Mouse (Mus musculus) heart, adult 11 months (tissue): Measurements from ENCODE around the gene Mib2.
"Not testable (repeated sequence)": the region's sequence is repeated elsewhere in the genome, so short reads cannot be mapped to it uniquely, and the experiment has no call there.

Source experiments
- DNase-seq: peaks from one replicate; pipeline ENCODE4 v3.0.0; 2022

Mib2 gene

GRCm38 (mm10) chr4:155669598-155670075, 639 bp upstream of the Mib2 start:
- no peak for DNase-seq

GRCm38 (mm10) chr4:155666903-155667302, 2.1 kb downstream of the Mib2 start:
- peak; percentile 81 for DNase-seq

DNA sequence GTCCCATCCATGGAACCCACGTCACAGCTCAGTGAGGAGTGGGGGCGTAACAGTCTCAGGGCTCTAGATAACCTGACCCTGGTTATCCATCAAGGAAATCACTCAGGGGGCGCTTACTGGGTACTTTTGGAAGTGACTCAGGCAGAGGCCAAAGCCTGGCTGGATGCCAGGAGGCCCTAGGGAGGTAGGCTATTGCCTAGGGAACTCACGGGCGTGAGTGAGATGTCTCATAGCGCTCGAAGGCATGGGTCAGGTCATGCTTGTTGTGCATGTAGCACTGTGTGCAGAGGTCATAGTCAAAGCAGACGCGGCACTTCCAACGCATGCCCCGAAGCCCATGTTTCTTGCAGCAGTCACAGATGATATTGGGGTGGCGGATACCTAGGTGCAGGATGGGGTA, 8.4 kb downstream of the Mib2 start:
- DNase-seq, result peak; percentile 84

- DNase-seq, result peak; percentile 92
Observed at GRCm38 (mm10) chr4:155658961-155659360, 10.0 kb downstream of the Mib2 start.

DNA sequence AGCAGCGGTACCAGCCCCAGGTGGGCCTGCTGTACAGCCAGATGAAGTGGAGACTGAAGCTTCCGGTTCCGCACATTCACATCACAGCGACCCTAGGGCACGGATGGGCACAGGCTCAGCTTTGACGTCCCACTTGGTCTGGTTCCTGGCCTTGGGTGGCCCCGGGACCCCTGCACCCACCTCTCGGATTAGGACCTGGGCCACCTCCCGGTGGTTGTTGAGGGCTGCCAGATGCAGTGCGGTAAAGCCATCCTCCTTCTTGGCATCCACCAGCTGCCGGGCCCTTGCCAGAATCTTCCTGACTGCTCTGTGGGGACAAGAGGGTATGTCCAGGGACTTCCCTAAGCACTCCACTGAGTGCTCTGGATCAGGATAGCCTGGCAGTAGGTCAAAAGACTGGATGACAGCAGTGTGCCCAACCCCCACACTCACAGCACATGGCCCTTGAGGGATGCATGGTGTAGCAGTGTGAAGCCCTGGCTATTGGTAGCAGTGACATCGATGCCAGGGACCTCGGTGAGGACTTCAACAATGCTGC, 12.7 kb downstream of the Mib2 start:
- DNase-seq, result peak; percentile 91

- peak; percentile 98 for DNase-seq
Observed at GRCm38 (mm10) chr4:155654456-155655298, 14.3 kb downstream of the Mib2 start.

- no peak for DNase-seq
Observed at GRCm38 (mm10) chr4:155654183-155654455, 14.9 kb downstream of the Mib2 start.

DNA sequence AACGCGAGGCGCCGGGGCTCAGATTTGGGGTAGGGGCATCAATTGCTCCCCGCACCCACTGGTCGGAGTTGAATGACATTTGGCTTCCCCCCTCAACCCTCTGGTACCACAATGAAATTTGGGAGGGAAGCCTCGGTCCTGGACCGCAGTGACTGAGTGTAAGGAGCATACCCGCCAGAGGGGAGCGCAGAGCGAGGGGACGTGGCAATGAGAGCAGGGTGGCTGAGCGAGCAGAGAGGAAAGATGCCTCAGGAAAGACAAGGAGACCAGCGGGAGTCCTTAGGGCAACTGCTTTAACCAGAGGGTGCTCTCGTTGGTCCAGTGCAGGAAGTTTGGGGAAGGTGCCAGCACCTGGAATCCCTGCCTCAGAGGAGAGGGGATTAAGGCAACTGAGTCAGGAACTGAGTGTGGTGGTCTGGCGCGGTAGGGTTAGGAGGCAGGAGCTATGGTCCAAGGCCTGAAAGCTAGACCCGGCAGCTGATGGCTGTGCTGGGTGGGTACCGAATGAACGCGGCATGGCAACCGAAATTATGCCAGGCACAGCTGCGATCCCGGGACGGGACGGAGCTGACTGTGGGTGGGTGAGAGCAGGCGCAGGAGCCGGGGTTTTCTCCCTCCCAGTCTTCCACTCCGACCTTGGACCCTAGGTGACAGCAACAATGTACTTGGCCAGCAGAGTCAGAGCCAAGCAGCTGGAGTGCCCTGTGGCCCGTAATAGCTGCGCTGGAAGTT, 15.4 kb downstream of the Mib2 start:
- DNase-seq, result peak; percentile 96

- peak; percentile 97 for DNase-seq
Observed at GRCm38 (mm10) chr4:155653086-155653450, 15.9 kb downstream of the Mib2 start, which contains the start of gene Mmp23. Gene Mmp23, minus strand, starts transcription at chr4:155653384.

DNA sequence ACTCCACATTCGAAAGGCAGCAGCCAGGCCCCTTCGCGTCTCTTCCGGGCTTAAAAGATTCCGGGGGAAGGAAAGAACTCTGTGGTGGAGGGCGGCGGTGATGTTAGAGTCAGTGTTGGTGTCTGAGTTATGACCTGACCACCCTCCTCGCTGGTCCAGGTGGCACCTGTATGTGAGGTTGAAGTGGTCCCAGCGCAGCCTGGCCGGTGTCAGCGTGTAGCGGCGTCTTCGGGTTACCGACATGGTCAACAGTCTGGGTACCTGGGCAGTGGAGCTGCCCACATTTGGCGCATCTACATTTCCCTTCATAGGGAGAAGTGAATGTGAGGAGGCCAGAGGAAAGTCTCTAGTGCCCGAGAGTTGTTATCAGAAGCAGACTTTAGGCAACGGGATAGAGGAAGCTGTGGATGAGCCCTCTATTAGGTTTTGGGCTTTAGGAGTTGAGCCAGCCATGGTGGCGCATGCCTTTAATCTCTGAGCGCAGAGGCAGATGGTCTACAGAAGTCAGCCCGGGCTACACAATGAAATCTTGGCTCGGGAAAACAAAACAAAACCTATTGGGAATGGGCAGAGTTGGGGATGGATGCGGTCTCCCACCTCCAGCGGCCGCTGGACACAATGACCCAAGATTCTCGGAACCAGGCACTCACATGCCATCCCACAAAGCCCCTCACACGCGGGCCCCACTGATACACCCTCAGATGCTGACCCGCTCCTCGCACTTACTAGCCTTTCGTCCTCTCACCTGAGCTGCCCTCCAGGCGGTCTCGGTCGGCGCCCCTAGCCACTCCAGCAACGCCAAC, 16.5 kb downstream of the Mib2 start:
- no peak for DNase-seq

DNA sequence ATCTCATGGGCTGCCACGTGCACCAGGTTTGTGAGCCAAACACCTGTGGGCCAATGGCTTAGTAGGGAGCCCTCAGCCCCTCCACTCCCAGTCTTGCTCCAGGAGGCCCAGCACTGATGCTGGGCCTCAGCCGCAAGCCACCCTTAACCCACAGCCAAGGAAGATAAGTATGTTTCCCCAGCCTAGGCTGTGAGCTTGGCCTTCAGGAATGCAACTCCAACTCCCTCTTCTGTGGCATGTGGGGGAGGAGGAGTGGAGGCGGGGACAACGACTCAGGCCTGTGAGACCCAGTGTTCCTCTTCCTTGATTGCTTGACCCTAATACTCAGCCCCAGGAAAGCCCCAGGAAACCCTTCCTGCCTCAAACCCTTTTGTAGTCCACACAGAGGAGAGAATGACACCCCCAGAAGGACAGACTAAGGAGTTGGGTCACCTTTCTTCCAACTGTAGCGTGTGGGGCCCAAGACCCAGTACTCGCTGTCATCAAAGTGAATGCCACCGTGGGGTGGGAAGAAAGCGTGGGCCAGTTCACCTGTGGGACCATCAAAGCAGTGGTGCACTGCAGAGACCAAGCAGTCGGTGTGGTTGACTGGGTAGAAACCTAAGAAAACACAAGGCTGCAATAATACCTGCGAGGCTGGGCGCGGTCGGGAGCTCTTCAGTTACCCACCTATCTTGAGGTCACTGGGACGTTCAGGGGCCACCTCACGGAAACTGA, 17.3 kb downstream of the Mib2 start:
- DNase-seq, result peak; percentile 97

DNA sequence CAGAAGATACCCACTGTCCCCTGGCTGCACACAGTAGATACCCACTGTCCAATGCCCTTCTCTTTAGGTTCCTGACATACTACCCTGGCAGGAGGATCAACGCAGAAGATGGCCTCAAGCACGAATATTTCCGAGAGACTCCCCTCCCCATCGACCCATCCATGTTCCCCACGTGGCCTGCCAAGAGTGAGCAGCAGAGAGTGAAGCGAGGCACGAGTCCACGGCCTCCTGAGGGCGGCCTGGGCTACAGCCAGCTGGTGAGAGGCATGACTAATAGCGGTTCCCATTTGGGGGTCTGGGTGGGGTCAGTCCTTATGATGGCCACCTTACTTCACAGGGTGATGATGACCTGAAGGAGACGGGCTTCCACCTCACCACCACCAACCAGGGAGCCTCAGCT, 19.6 kb downstream of the Mib2 start:
- DNase-seq, result peak; percentile 91

DNA sequence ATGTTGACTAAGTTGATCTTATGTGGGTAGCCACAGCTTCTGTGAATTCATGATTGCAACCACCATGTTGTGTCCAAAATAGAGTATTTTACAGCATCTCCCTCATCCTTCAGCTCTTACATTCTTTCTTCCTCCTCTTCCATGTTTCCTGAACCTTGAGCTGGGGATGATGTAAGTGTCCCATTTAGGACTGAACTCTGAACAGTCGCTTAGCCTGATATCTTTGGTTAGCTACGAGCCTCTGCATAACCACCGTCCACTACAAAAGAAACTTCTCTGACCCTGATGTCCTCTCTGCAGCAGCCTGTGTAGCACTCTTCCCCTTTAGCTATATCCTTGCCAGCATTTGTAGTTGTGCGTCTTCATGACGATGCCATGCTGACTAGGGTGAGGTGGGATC, 23.3 kb downstream of the Mib2 start:
- DNase-seq, result no peak

DNA sequence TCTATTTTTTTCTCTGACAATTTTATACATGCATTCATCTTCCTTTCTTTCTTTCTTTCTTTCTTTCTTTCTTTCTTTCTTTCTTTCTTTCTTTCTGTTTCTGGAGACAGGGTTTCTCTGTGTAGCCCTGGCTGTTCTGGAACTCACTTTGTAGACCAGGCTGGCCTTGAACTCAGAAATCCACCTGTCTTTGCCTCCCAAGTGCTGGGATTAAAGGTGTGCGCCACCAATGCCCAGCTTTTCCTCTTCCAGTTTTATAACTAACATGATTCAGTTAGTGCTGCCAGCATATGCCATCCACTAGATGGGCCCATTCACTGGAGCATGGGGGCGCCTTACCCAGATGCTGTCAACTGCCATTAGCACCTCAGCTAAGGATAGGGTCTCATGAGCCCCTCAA, 23.7 kb downstream of the Mib2 start, which contains the start of gene Gm10563:
Gene Gm10563, minus strand, starts transcription at position 101 of the 400 bp plus-strand sequence.
- DNase-seq, result not testable (repeated sequence)

GRCm38 (mm10) chr4:155643531-155643930, 25.5 kb downstream of the Mib2 start:
- no peak for DNase-seq

- DNase-seq, result no peak
Observed at GRCm38 (mm10) chr4:155635766-155636499, 33.1 kb downstream of the Mib2 start.

DNA sequence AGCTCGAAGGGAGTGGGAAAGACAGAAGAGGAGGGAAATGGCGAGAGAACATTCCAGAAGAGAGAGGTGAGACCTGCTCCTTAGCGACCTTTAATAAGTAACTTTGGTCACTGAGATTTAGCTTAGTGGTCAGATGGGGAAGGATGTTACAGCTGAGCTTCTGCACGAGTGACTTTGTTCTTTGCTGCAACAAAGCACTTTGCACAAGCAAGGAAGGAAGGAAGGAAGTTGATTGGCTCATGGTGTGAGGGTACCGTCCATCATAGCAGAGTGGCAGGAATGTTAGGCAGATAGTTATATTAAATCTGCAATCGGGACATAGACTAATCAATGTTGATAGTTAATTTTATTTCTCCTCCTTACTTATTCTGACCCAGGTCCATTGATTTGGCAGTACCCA, 38.7 kb downstream of the Mib2 start:
- no peak for DNase-seq

DNA sequence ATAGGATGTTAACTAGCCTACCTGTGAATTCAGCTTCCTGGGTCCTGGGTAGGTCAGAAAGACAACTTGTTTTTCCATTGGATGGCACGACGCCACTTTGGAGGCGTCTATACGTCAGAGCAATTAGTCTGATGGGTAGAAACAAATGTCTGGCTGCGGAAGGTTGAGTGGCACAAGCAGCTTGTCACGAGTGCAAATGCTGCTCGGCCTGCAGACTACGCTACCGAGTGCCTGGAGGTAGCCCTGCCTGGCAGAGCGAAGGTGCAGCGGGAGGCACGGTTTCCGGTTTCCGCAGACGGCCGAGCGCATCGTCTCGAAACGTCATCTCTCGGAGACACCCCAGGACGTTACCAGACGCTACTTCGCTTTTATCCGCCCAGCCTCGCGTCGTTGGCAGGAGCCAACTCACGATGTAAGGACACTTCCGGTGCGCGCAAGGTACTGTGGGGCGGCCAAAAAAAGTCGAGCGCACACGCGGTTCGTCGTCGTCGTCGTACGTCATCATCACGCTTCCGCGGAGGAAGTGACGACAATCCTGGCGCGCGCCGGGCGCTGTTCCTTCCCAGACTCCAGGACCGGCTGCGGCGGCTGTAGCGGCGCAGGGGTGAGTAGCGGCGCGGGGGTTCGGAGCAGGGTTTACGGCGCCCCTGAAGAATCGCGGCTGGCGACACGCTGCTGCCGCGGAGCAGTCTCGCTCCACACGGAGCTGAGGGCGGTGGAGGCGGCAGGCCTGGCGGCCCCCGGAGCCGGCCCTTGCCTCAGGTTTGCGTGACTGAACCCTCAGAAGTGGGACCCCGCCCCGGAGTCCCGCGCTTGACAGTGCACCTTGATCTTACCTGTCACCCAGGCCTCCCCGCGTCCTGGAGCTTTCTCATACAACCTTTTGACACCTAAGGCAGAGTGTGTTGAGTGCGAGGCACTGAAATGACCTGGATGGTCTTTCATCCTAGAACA, 44.4 kb downstream of the Mib2 start, which contains the start of gene Cdk11b:
Gene Cdk11b, plus strand, starts transcription at position 517 of the 954 bp plus-strand sequence.
- peak; percentile 99 for DNase-seq

DNA sequence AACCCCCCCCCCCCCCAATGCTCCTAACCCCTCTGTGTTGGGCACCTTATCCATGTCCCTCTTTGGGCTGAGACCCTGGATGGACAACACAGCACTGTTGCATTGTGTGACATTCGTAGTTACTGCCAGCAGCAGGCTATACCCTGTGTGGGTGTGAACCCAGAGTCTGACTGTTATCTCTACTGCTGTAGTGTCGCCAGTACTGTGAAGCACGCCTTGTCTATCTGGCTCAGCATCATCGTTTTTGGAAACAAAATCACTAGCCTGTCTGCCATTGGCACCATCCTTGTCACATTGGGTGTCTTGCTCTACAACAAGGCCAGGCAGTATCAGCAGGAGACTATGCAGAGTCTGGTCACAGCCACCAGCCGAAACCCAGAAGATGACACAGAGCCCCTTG, 50.7 kb downstream of the Mib2 start:
- no peak for DNase-seq

DNA sequence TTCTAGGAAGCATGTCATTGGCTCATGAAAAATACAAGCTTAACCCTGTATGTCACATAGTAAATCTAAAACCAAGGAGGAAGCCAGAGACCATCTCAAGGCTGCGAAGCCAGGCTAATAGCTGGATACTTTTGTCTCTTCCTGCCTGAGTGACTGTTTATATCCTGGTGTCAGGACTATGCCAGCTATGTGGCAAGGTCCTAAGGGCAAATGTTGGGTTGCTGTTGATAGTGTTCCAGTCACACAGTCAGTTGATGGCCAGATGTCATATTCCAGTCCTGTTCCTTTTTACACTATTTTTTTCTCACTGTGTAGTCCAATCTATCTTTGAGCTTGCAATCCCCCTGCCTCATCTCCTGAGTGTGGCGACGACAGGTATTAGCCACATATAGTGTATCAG, 55.7 kb downstream of the Mib2 start:
- peak; percentile 52 for DNase-seq
